Mouse (Mus musculus) spleen, postnatal 10 days (tissue): ENCODE results near the gene Nmnat1.
"Not testable (repeated sequence)": the region's sequence is repeated elsewhere in the genome, so short reads cannot be mapped to it uniquely, and the experiment has no call there.

Source experiments
- DNase-seq, 2 experiments: peaks; one replicate each; pipeline ENCODE4 v3.0.0; 2021 to 2022; ENCODE audit warnings: low spot score in 2 of 2

Gene Nmnat1

GRCm38 (mm10) chr4:149489415-149490240 lies 4.6 kb upstream of the Nmnat1 start:
- DNase-seq, result no peak

- DNase-seq, result no peak
Observed at GRCm38 (mm10) chr4:149487729-149488128, 2.7 kb upstream of the Nmnat1 start.

GRCm38 (mm10) chr4:149485825-149486206 lies 814 bp upstream of the Nmnat1 start:
- DNase-seq, result peak in 1 of 2 experiments; percentile 28

GRCm38 (mm10) chr4:149484566-149484965 lies 436 bp downstream of the Nmnat1 start:
- no peak for DNase-seq

- DNase-seq, result no peak
Observed at GRCm38 (mm10) chr4:149477078-149477477, 7.9 kb downstream of the Nmnat1 start, which contains the start of gene Tmem274. Tmem274 (plus strand) TSS chr4:149477378.

GRCm38 (mm10) chr4:149475096-149475495 lies 9.9 kb downstream of the Nmnat1 start:
- DNase-seq, result no peak

- DNase-seq, result no peak
Observed at GRCm38 (mm10) chr4:149469557-149469956, 15.4 kb downstream of the Nmnat1 start.

GRCm38 (mm10) chr4:149463435-149463950 lies 21.5 kb downstream of the Nmnat1 start:
- no peak for DNase-seq

- no peak for DNase-seq
Observed at GRCm38 (mm10) chr4:149462305-149462971, 22.6 kb downstream of the Nmnat1 start.

- no peak for DNase-seq
Observed at GRCm38 (mm10) chr4:149461579-149462304, 23.3 kb downstream of the Nmnat1 start.

GRCm38 (mm10) chr4:149460475-149460874 lies 24.5 kb downstream of the Nmnat1 start:
- not testable (repeated sequence) for DNase-seq

GRCm38 (mm10) chr4:149459425-149459824 lies 25.6 kb downstream of the Nmnat1 start:
- no peak for DNase-seq

GRCm38 (mm10) chr4:149458526-149458925 lies 26.5 kb downstream of the Nmnat1 start:
- no peak for DNase-seq

- DNase-seq, result no peak
Observed at GRCm38 (mm10) chr4:149457831-149458430, 27.1 kb downstream of the Nmnat1 start.

GRCm38 (mm10) chr4:149457163-149457562 lies 27.8 kb downstream of the Nmnat1 start:
- DNase-seq, result not testable (repeated sequence)

- no peak for DNase-seq
Observed at GRCm38 (mm10) chr4:149454879-149455278, 30.1 kb downstream of the Nmnat1 start, which contains the start of gene Rbp7. Rbp7 (minus strand) TSS chr4:149454978.

- DNase-seq, result no peak
Observed at GRCm38 (mm10) chr4:149454263-149454662, 30.7 kb downstream of the Nmnat1 start.

- peak; percentile 18 to 59 for DNase-seq
Observed at GRCm38 (mm10) chr4:149453656-149454055, 31.3 kb downstream of the Nmnat1 start.

- DNase-seq, result no peak
Observed at GRCm38 (mm10) chr4:149450636-149451035, 34.4 kb downstream of the Nmnat1 start.

- DNase-seq, result no peak
Observed at GRCm38 (mm10) chr4:149446309-149446708, 38.7 kb downstream of the Nmnat1 start.

- DNase-seq, result peak in 1 of 2 experiments; percentile 34
Observed at GRCm38 (mm10) chr4:149445868-149446267, 39.1 kb downstream of the Nmnat1 start.
